Mouse (Mus musculus) megakaryocyte progenitor cell, adult 5-6 weeks (primary cell): ENCODE data around the gene Ltbp4. TPM values are rescaled to one million over a fixed set of nuclear protein-coding genes. Genes with fewer than 3 reads are reported as not detected.
A peak's percentile ranks its signal among the peaks of the same experiment; 100 is the strongest.

Experiments used
- ATAC-seq: replicated peaks from 2 replicates; pipeline ENCODE4 v1.8.0; 2016; ENCODE audit warnings: mild to moderate bottlenecking, moderate TSS enrichment, inconsistent platforms; ENCODE audit not compliant: poor library complexity
- total RNA-seq, 2 experiments: library from RNA; stranded (forward) in 1 of 2; stranded (reverse) in 1 of 2; fragments of 157-497, 149-512 nt in 1 of 2; fragments of 200-1000 nt in 1 of 2; gene quantifications; 2 replicates each; pipeline versions ENCODE4 v1.2.3 to v1.2.4; 2015 to 2017

Gene Ltbp4
- total RNA-seq (2015) (0.05 TPM in 1 of 2 replicates, not detected in the other), total RNA-seq (2017) (not detected in 2 replicates)

- ATAC-seq = no peak
Measured at GRCm38 (mm10) chr7:27337175-27337853, at the start of gene Ltbp4. TSS of gene Ltbp4 (minus strand) at chr7:27337692.

DNA sequence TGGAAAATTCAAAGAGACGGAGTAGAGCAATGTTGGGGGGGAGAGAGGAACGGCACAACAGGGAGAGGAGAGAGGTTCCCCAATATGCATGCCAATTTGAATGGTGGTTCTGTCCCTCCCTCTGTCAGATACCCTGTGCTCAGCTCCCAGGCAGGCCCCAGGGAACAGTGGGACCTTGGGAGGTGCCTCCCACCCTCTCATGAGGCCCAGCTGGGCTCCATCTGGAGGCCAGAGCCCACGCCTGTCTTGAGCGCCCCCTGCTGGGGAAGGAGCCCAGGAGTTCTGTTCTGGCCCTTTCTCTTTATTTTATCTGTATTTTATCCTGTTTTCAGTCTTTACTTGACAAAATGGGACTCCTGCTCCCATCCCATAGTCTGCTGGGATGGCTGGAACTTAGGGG lies 47.2 kb upstream of the Ltbp4 start:
- peak; percentile 87 for ATAC-seq

GRCm38 (mm10) chr7:27384134-27384533 lies 46.6 kb upstream of the Ltbp4 start:
- no peak for ATAC-seq

- peak; percentile 52 for ATAC-seq
Measured at GRCm38 (mm10) chr7:27383233-27383632, 45.7 kb upstream of the Ltbp4 start.

DNA sequence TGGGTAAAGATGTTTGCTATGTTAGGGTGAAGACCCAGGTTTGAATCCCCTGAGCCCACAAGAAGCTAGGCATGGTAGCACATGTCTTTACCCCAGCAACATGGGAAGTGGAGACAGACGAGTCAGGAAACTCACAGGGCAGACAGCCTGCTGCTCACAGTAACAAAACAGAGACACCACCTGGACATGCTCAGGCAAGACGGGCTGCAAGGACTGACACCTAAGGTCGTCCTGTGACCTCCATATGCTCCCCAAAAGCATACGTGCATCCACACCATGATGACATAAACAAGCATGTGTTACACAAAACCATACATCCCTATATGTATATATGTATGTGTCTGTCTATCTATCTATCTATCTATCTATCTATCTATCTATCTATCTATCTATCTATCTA lies 44.1 kb upstream of the Ltbp4 start:
- ATAC-seq = no peak

DNA sequence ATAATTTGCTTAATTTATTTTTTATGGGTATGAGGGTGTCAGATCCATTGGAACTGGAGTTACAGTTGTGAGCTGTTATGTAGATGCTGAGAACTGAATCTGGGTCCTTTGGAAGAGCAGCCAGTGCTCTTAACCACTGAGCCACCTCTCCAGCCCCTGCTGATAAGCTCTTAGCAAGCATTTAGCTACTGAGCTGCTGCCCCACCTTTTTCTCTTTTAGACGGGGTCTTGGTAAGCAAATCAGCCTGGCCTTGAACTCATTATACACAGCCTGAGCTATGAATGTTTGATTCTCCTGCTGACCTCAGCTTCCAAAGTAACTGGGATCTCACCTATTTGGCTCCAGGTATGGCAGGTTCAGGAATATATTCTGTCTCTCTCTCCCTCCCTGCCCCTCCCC lies 43.5 kb upstream of the Ltbp4 start:
- no peak for ATAC-seq

- ATAC-seq = no peak
Measured at GRCm38 (mm10) chr7:27379836-27380235, 42.3 kb upstream of the Ltbp4 start.

DNA sequence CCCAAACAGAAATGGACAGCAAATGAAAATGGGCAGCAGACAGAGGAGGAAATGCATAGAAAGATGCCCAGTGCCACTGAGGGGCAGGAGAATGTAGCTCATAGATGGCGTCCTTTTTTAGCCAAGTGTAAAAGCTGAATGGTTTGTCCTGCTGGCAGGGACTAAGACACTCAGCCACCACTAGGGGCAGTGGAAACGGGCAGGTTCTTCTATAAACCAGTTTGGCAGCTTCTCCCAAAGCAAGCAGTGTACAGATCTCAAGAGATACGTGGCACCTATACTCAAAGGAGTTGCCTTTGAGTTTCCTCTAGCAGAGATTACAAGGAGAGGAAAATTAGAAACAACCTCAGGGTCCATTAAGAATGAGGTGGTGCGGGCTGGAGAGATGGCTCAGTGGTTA lies 40.9 kb upstream of the Ltbp4 start:
- ATAC-seq = peak; percentile 80

GRCm38 (mm10) chr7:27375274-27375673 lies 37.8 kb upstream of the Ltbp4 start:
- no peak for ATAC-seq

- ATAC-seq = no peak
Measured at GRCm38 (mm10) chr7:27371715-27372462, 34.4 kb upstream of the Ltbp4 start.

GRCm38 (mm10) chr7:27369111-27369510 lies 31.6 kb upstream of the Ltbp4 start:
- ATAC-seq = no peak

- peak; percentile 55 for ATAC-seq
Measured at GRCm38 (mm10) chr7:27367976-27368375, 30.5 kb upstream of the Ltbp4 start.

DNA sequence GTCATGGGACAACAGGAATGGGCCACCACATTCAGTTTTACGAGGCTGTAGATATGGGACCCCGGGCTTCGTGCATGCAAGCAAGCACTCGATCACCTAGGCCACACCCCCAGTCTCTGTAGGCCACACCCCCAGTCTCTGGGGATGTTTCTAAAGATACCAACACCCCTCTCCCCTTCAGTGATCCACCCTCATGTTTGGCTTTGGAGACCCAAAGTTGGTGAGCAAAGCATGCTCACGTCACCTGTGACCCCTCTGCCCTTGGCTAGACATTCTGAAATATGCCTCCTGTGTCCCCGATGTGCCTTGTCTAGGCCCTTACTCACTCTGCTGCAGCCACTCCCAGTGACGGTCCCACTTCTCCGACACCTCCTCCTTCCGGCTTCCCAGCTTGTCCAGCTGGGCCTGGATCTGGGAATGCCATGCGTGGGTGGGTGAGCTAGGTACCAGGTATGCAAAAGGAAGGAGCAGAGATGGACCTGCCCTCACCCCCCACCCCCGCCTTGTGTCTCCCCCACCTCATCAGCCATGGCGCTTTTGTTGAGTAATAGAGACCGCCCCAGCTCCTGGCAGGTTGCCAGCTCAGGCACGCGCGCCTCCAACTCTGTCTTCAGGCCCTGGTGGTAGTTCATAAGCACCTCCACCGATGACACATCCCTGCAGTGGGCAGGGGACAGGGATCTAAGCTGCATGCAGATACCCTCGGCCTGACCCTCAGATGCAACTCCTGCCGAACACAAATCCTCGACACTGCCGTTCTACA lies 28.8 kb upstream of the Ltbp4 start:
- ATAC-seq = no peak

GRCm38 (mm10) chr7:27364379-27364778 lies 26.9 kb upstream of the Ltbp4 start:
- no peak for ATAC-seq

GRCm38 (mm10) chr7:27361283-27361946 lies 23.9 kb upstream of the Ltbp4 start:
- ATAC-seq = peak; percentile 85

GRCm38 (mm10) chr7:27360749-27361148 lies 23.3 kb upstream of the Ltbp4 start:
- no peak for ATAC-seq

DNA sequence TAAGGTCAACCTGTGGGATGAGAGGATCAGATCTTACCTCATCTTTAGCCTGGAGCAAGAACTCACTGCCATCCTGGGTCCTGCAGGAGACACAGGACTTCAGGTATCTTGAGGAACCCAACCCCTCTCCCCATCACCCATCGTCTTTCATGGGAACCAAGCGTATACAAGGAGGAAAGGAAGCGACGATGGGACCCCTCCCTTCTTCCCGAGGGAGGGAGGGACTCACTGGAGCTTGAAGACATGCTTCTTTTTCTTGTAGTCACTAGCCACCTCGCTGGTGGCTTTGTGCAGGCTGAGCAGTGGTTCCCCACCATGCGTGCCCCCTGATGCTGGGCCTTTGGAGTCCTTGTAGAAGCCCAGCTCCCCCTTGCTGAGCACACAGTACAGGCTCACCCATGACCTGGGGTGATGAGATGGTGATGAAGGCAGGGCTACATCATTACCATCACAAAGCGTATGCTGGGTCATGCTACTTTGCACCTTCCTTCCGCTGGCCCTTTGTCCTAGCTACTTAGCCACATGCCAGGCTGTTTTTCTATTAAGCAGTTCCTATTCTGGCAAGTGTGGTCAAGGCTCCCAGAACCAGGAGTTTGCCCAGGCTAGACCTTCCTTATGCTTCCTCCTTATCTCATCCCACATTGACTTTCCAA lies 22.3 kb upstream of the Ltbp4 start:
- no peak for ATAC-seq

GRCm38 (mm10) chr7:27359162-27359561 lies 21.7 kb upstream of the Ltbp4 start:
- no peak for ATAC-seq

- peak; percentile 31 for ATAC-seq
Measured at GRCm38 (mm10) chr7:27357595-27357978, 20.1 kb upstream of the Ltbp4 start.

- peak; percentile 17 for ATAC-seq
Measured at GRCm38 (mm10) chr7:27356861-27357594, 19.5 kb upstream of the Ltbp4 start, which contains the start of gene Gm20479. TSS of gene Gm20479 (minus strand) at chr7:27357419.
